Mouse (Mus musculus): ENCODE data around the gene Ltv1. TPM values are rescaled to one million over a fixed set of nuclear protein-coding genes. Genes with fewer than 3 reads are reported as not detected.

Gene Ltv1
- polyA plus RNA-seq, 1 experiment from 2014 or later, result 37.3 TPM

Other genes with a start within 250 kb of the Ltv1 start
- 0.93 and 0.98 TPM in 2 replicates for gene Stx11, start 228.9 kb downstream of the Ltv1 start, polyA plus RNA-seq (2014; fragmentation: Nextera tagmentation; extraction: Ambion mirVana)
- 32.5 and 36.8 TPM in 2 replicates for gene Sf3b5, start 187.8 kb downstream of the Ltv1 start, polyA plus RNA-seq (2014; fragmentation: Nextera tagmentation; extraction: Ambion mirVana)
- gene Plagl1, start 132.7 kb downstream of the Ltv1 start, polyA plus RNA-seq (2014; fragmentation: Nextera tagmentation; extraction: Ambion mirVana), result 46.7 and 54.9 TPM in 2 replicates
- gene Zc2hc1b, start 15.1 kb downstream of the Ltv1 start, polyA plus RNA-seq (2014; fragmentation: Nextera tagmentation; extraction: Ambion mirVana), result not detected in 2 replicates

Measured in forebrain, embryonic 14.5 days (tissue).